Mouse (Mus musculus) hindbrain, postnatal 0 days (tissue): ENCODE measurements around the gene Tbc1d16. TPM values are rescaled to one million over a fixed set of nuclear protein-coding genes. Genes with fewer than 3 reads are reported as not detected.
A peak's percentile ranks its signal among the peaks of the same experiment; 100 is the strongest.

Experiments used
- ATAC-seq: fragments of 200-750 bp; cut with Nextera tagmentation; 2 replicates; pipeline ENCODE4 v1.8.0; 2017; ENCODE audit warnings: mild to moderate bottlenecking, moderate TSS enrichment, moderate library complexity
- DNase-seq: peaks from one replicate; pipeline ENCODE4 v3.0.0-alpha.2; 2015; ENCODE audit warnings: low spot score
- H3K27ac ChIP-seq: fragments of 300-500 bp; sonication (generic); 2 replicates; pipeline ENCODE4 v1.5.1; 2014; ENCODE audit warnings: mild to moderate bottlenecking
- H3K27me3 ChIP-seq: fragments of 300-500 bp; sonication (generic); 2 replicates; pipeline ENCODE4 v1.6.1; 2014; ENCODE audit warnings: low read length, mixed read lengths; ENCODE audit not compliant: insufficient read depth
- H3K36me3 ChIP-seq: fragments of 300-500 bp; sonication (generic); 2 replicates; pipeline ENCODE4 v1.6.1; 2014; ENCODE audit warnings: low read length, mixed read lengths; ENCODE audit not compliant: insufficient read depth
- H3K4me1 ChIP-seq: fragments of 300-500 bp; sonication (generic); 2 replicates; pipeline ENCODE4 v1.6.1; 2014; ENCODE audit warnings: antibody characterized with exemption, low read length, mixed read lengths; ENCODE audit not compliant: insufficient read depth
- H3K4me2 ChIP-seq: fragments of 300-500 bp; sonication (generic); 2 replicates; pipeline ENCODE4 v1.6.1; 2014; ENCODE audit warnings: low read depth, mild to moderate bottlenecking, low read length, moderate library complexity, mixed read lengths
- H3K4me3 ChIP-seq: fragments of 300-500 bp; sonication (generic); 2 replicates; pipeline ENCODE4 v1.5.1; 2014; ENCODE audit warnings: low read length
- H3K9ac ChIP-seq: fragments of 300-500 bp; sonication (generic); replicated peaks from 2 replicates; pipeline ENCODE4 v1.6.1; 2014; ENCODE audit warnings: mild to moderate bottlenecking, low read length, moderate library complexity, mixed read lengths
- H3K9me3 ChIP-seq: fragments of 300-500 bp; sonication (generic); 2 replicates; pipeline ENCODE4 v1.6.1; 2016; ENCODE audit warnings: low read length, mixed read lengths
- CTCF ChIP-seq: IDR thresholded peaks from 2 replicates; pipeline ENCODE4 v1.5.1; 2016; ENCODE audit warnings: antibody characterized with exemption, control low read depth, low read depth
- WGBS: fragments of 180-500 bp; shearing (Covaris S2); extraction: QIAGEN DNeasy Blood & Tissue Kit; methylation state at CpG from one replicate; pipeline ENCODE4 v1.1.7; 2014; 5-methylcytosine and 5-hydroxymethylcytosine counted together
- polyA plus RNA-seq: library from polyadenylated mRNA; unstranded; fragments of >200 nt; fragmentation: Nextera tagmentation; extraction: Ambion mirVana; gene quantifications from 2 replicates; pipeline ENCODE4 v1.2.1, GENCODE M21; 2015
- total RNA-seq: library from RNA; depleted of rRNA; stranded (reverse); fragments of >200 nt; gene quantifications from 2 replicates; pipeline ENCODE4 v1.2.3, GENCODE M21; 2014

Tbc1d16 gene
- total and polyA plus RNA-seq, 2 experiments from 2014 or later, result 42.1 to 161 TPM

DNA sequence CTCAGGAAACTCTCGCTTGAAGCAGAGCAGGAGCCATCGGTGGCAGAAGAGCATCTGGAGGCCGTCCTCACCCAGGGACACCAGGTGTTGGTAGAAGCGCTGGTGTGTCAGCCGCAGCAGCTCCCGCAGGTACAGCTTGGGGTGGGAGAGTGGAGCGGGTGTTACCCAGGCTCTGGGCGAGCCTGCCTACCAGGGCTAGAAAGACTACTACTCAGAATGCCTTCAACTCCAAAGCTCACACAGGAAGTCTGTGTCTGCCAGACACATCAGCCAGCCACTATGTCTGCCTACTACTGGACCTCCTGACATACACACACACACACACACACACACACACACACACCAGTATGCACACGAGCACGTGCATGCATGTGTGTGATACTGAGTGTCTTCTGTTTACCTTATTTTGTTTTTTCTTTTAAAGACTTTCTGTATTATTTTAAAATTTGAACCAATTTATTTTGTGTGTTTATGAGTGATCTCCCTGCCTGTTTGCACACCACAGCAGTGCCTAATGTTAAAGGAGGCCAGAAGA is 77.2 kb downstream of the Tbc1d16 start:
- peaks cover 45% of the 10 kb centered on the region for H3K36me3 ChIP-seq
- no peaks in the 10 kb centered on the region for H3K27me3 ChIP-seq
- H3K9me3 ChIP-seq, result no peaks in the 10 kb centered on the region
- no peak for DNase-seq
- no peak for ATAC-seq
- WGBS, result 87% methylated on average over 10 of the region's 10 CpGs
- no peak for TF ChIP-seq CTCF
- peak overlapping the region; percentile 23 for H3K27ac ChIP-seq
- no peak overlapping the region for H3K4me2 ChIP-seq
- H3K4me1 ChIP-seq, result no peaks in the 10 kb centered on the region
- no peak overlapping the region for H3K4me3 ChIP-seq
- no peak overlapping the region for H3K9ac ChIP-seq

GRCm38 (mm10) chr11:119150442-119150841 is 77.9 kb downstream of the Tbc1d16 start:
- TF ChIP-seq CTCF, result no peak
- DNase-seq (peak; percentile 58), ATAC-seq (peak; percentile 41; the same call in 1 of the 2 replicates)
- H3K4me2 ChIP-seq, result no peak overlapping the region
- H3K27ac ChIP-seq, result peak overlapping the region; percentile 23
- 47% methylated on average over 10 of the region's 10 CpGs for WGBS
- H3K36me3 ChIP-seq, result peaks cover 45% of the 10 kb centered on the region
- no peak overlapping the region for H3K9ac ChIP-seq
- no peaks in the 10 kb centered on the region for H3K27me3 ChIP-seq
- H3K9me3 ChIP-seq, result no peaks in the 10 kb centered on the region
- H3K4me3 ChIP-seq, result no peak overlapping the region
- H3K4me1 ChIP-seq, result no peaks in the 10 kb centered on the region

DNA sequence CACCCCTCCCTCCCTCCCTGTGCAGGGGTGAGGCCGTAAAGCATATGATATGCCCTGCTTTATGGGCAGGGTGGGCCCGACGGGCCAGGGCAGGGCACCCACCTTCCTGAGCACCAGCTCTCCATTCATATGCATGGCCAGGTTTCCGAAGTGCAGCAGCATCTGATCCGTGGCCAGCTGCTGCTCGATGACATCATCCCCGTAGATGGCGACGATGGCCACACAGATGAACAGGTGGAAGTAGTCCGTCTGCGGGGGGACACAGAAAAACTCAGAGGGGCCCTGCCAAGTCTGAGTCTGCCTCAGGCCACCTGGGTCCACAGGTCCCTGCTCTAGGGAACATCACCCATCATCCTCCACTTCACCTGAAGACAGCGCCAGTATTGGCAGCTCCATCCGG is 79.5 kb downstream of the Tbc1d16 start:
- Histone ChIP-seq H3K27me3 (no peaks in the 10 kb centered on the region), H3K9ac (no peak overlapping the region), H3K4me2 (no peak overlapping the region), H3K36me3 (peaks cover 38% of the 10 kb centered on the region), H3K4me3 (no peak overlapping the region), H3K27ac (no peak overlapping the region), H3K4me1 (no peaks in the 10 kb centered on the region), H3K9me3 (no peaks in the 10 kb centered on the region)
- no peak for ATAC-seq
- no peak for DNase-seq
- no peak for TF ChIP-seq CTCF
- 91% methylated on average over 13 of the region's 13 CpGs for WGBS

- Histone ChIP-seq H3K27me3 (no peaks in the 10 kb centered on the region), H3K9me3 (no peaks in the 10 kb centered on the region), H3K9ac (no peak overlapping the region), H3K4me2 (no peak overlapping the region), H3K4me1 (no peaks in the 10 kb centered on the region), H3K36me3 (peaks cover 33% of the 10 kb centered on the region), H3K4me3 (no peak overlapping the region), H3K27ac (no peak overlapping the region)
- TF ChIP-seq CTCF, result no peak
- WGBS, result 82% methylated on average over 8 of the region's 8 CpGs
- ATAC-seq (no peak), DNase-seq (no peak)
These were observed 81.1 kb downstream of the Tbc1d16 start for GRCm38 (mm10) chr11:119147153-119147552.

DNA sequence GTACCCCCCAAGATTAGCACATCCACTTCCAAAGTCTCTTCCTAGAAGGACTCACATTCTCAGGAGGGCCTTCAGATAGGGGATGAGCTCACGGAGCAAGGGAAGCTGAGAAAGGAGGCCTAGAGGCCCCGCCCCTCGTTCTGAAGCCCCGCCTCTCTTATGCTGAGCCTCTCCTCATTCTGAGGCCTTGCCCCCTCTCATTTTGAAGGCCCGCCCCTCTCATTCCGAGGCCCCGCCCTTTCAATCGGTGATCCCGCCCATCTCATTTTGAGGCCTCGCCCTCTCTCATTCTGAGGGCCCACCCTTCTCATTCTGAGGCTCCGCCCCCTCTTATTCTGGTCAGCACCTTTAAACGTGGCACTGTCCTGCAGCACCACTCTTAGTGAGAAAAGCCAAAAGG is 82.2 kb downstream of the Tbc1d16 start:
- TF ChIP-seq CTCF, result no peak
- Histone ChIP-seq H3K9ac (no peak overlapping the region), H3K4me1 (no peaks in the 10 kb centered on the region), H3K4me2 (no peak overlapping the region), H3K4me3 (no peak overlapping the region), H3K36me3 (peaks cover 29% of the 10 kb centered on the region), H3K27ac (no peak overlapping the region), H3K9me3 (no peaks in the 10 kb centered on the region), H3K27me3 (no peaks in the 10 kb centered on the region)
- ATAC-seq (no peak), DNase-seq (no peak)
- 51% methylated on average over 12 of the region's 12 CpGs for WGBS

DNA sequence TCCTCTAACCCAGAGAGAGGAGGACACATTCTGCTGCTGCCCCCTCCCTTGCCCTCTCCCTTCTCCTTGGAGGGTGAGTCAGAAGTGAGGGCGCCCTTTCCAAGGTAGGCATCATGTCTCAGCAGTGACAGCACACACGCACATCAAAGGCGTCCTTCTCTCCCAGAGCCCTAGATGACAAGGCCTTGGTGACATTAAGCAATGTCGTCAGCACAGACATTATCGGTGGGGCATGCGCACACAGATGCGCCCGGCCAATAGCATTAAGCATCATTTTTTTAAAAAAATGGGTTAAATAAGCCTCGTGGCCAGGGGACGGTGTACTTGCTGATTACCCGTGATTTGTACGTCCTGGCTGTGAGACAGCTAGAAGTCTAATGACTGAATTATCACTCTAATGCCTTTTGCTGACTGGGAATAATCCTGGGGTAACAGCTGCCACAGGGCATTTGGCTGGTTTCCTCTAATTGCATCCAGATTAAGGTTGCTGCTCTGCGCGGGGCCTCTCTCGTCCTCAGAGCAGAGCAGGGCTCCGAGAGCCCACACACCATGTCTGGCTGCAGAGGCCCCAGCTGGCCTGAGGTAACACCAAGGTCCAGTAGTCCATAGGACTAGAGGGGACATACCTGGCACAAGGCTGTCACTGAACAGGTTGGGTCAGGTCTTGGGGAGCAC is 83.4 kb downstream of the Tbc1d16 start:
- TF ChIP-seq CTCF, result no peak
- no peak overlapping the region for H3K4me2 ChIP-seq
- H3K4me3 ChIP-seq, result no peak overlapping the region
- H3K27ac ChIP-seq, result peak overlapping the region; percentile 46; the same call in 1 of the 2 replicates
- H3K4me1 ChIP-seq, result no peaks in the 10 kb centered on the region
- 46% methylated on average over 16 of the region's 16 CpGs for WGBS
- peaks cover 20% of the 10 kb centered on the region for H3K36me3 ChIP-seq
- DNase-seq, result peak; percentile 58
- ATAC-seq, result no peak
- H3K27me3 ChIP-seq, result no peaks in the 10 kb centered on the region
- H3K9ac ChIP-seq, result no peak overlapping the region
- no peaks in the 10 kb centered on the region for H3K9me3 ChIP-seq

DNA sequence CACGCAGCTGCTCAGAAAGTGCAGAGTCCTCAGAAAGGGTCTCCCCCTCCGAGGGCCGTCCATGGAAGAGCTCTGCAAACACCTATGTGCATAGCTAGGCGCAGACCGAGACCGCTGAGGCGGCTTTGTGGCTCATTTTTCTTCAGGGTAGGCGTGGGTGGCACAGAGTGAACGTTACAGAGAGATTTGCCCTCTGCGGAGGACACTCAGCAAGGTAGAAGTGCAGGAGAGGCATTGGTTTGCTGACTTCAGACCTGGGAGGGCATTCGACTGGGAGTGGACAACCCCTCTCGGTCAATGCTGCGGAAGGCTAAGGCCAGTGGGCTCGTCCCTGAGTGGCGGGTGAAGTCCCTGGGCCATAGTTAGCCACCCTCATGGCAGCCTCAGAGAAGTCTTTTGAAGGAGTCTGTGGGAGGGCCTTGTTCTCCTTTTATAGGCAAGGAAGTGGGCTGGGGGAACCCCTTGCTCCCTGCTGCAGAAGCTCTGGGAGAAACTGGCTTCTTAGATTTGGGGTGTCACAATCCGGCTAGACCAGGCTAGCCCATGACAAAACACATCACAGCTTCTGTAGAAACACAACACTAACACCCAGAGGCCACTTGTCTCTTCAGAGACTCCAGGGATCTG is 84.8 kb downstream of the Tbc1d16 start:
- DNase-seq, result no peak
- H3K4me3 ChIP-seq, result no peak overlapping the region
- TF ChIP-seq CTCF, result no peak
- H3K4me1 ChIP-seq, result no peaks in the 10 kb centered on the region; the same call in 1 of the 2 replicates
- H3K27me3 ChIP-seq, result no peaks in the 10 kb centered on the region
- H3K9me3 ChIP-seq, result no peaks in the 10 kb centered on the region
- H3K36me3 ChIP-seq, result peaks cover 11% of the 10 kb centered on the region
- H3K9ac ChIP-seq, result no peak overlapping the region
- H3K4me2 ChIP-seq, result no peak overlapping the region
- 83% methylated on average over 16 of the region's 16 CpGs for whole genome bisulfite sequencing
- ATAC-seq, result no peak
- peak overlapping the region; percentile 48 for H3K27ac ChIP-seq
